ENCODE assay signal across 19 mouse cellular contexts in genomic region chr11:121500595-121500994, GRCm38 (mm10). TPM values are rescaled to one million over a fixed set of nuclear protein-coding genes. Genes with fewer than 3 reads are reported as not detected.
DNase-seq lines count a peak whose midpoint lies in the region; ATAC-seq and TF ChIP-seq lines count a peak whose summit lies in the region.
"Had no signal": no experiment of that assay in that cellular context is flagged by ENCODE, and none has a peak within 500 bp of the region (broad histone marks: within the 10 kb centered on the region; RNA-seq: fewer than 3 reads in every experiment).

No protein-coding gene starts in this region.

- H3K27ac ChIP-seq in heart, embryonic 13.5 days (replicated peaks), result peak overlapping the region; percentile 28; the same call in 1 of the 2 replicates
- H3K27ac ChIP-seq in liver, adult 2 months (replicated peaks; ENCODE audit: insufficient read depth, low read depth, low read length), result no peak overlapping the region
- H3K27ac ChIP-seq in liver, embryonic 11.5 days (ENCODE audit: low read depth, low read length), result no peak overlapping the region
- H3K27ac ChIP-seq: embryonic facial prominence, embryonic 13.5 days; forebrain, embryonic 12.5 days; heart, adult 2 months; hindbrain, embryonic 12.5 days had no signal

- H3K4me1 ChIP-seq in heart, embryonic 13.5 days, result peaks cover 25% of the 10 kb centered on the region
- 0 out of 2 replicates have a peak, but pooled peaks cover 5% of the 10 kb centered on the region for H3K4me1 ChIP-seq in liver, adult 2 months (ENCODE audit: control insufficient read depth, insufficient read depth, low read length)
- H3K4me1 ChIP-seq in liver, embryonic 11.5 days (replicated peaks; ENCODE audit: control insufficient read depth, insufficient read depth, low read length), result peaks cover 4% of the 10 kb centered on the region
- H3K4me1 ChIP-seq in megakaryocyte, embryonic 14.5 days, result peaks cover 49% of the 10 kb centered on the region
- H3K4me1 ChIP-seq: embryonic facial prominence, embryonic 13.5 days; forebrain, embryonic 12.5 days; hindbrain, embryonic 12.5 days had no signal

- no peak overlapping the region for H3K9ac ChIP-seq in heart, embryonic 13.5 days
- H3K9ac ChIP-seq in liver, adult 2 months (ENCODE audit: low read depth, low read length), result no peak overlapping the region
- H3K9ac ChIP-seq in liver, embryonic 11.5 days (ENCODE audit: low read depth, low read length), result no peak overlapping the region
- H3K9ac ChIP-seq: embryonic facial prominence, embryonic 13.5 days; forebrain, embryonic 12.5 days; hindbrain, embryonic 12.5 days had no signal

- no peak for TF ChIP-seq CTCF in liver, adult 2 months (IDR thresholded peaks at IDR 0.05; ENCODE audit: low read depth, low read length)

- no peaks in the 10 kb centered on the region for H3K9me3 ChIP-seq in heart, embryonic 13.5 days
- H3K9me3 ChIP-seq in liver, embryonic 11.5 days (ENCODE audit: control insufficient read depth, low read length), result no peaks in the 10 kb centered on the region
- H3K9me3 ChIP-seq in megakaryocyte, embryonic 14.5 days, result no peaks in the 10 kb centered on the region
- H3K9me3 ChIP-seq: embryonic facial prominence, embryonic 13.5 days; forebrain, embryonic 12.5 days; hindbrain, embryonic 12.5 days had no signal

- no peak for DNase-seq in heart, adult 11 months
- DNase-seq in liver, adult 2 months (ENCODE audit: extremely low read depth, low read depth, low spot score), result peak; percentile 61
- DNase-seq in liver, embryonic 11.5 days (ENCODE audit: low spot score), result no peak
- DNase-seq in lung, postnatal 4 days, result no peak
- DNase-seq: adrenal gland, postnatal 10 days; cerebellum, adult 11 months; cerebellum, adult 8-10 months; cerebellum, postnatal 14 days; gastrocnemius, postnatal 10 days; heart, adult 2 months; heart, postnatal 4 days had no signal

- TF ChIP-seq POLR2A in liver, adult 2 months (IDR thresholded peaks at IDR 0.05; ENCODE audit: extremely low read depth, insufficient read depth, low read length), result no peak

- no peak for ATAC-seq in heart, embryonic 13.5 days (ENCODE audit: extremely low read depth, insufficient number of reproducible peaks, low FRiP score, low TSS enrichment)
- ATAC-seq in liver, embryonic 11.5 days (replicated peaks; ENCODE audit: low FRiP score), result no peak
- ATAC-seq in megakaryocyte, adult 5-6 weeks (ENCODE audit: poor library complexity, severe bottlenecking), result no peak
- ATAC-seq: forebrain, embryonic 16.5 days had no signal

- H3K4me2 ChIP-seq in heart, embryonic 13.5 days, result no peak overlapping the region
- no peak overlapping the region for H3K4me2 ChIP-seq in liver, embryonic 11.5 days
- H3K4me2 ChIP-seq: embryonic facial prominence, embryonic 13.5 days; forebrain, embryonic 12.5 days; heart, embryonic 11.5 days; hindbrain, embryonic 12.5 days had no signal

- H3K36me3 ChIP-seq in heart, embryonic 13.5 days, result peaks cover 54% of the 10 kb centered on the region
- H3K36me3 ChIP-seq in liver, adult 2 months (ENCODE audit: control insufficient read depth, insufficient read depth, low read length), result no peaks in the 10 kb centered on the region; the same call in 1 of the 2 replicates
- H3K36me3 ChIP-seq in liver, embryonic 11.5 days (ENCODE audit: control insufficient read depth, insufficient read depth, low read length), result peaks cover 16% of the 10 kb centered on the region
- peaks cover 95% of the 10 kb centered on the region for H3K36me3 ChIP-seq in megakaryocyte, embryonic 14.5 days (replicated peaks; ENCODE audit: low read length)

- H3K27me3 ChIP-seq in heart, embryonic 13.5 days (replicated peaks), result no peaks in the 10 kb centered on the region
- H3K27me3 ChIP-seq in liver, adult 2 months (ENCODE audit: control insufficient read depth, insufficient read depth, low read length), result no peaks in the 10 kb centered on the region
- no peaks in the 10 kb centered on the region for H3K27me3 ChIP-seq in liver, embryonic 11.5 days (replicated peaks; ENCODE audit: control insufficient read depth, insufficient read depth, low read length)
- H3K27me3 ChIP-seq in megakaryocyte, embryonic 14.5 days (replicated peaks), result no peaks in the 10 kb centered on the region
- H3K27me3 ChIP-seq: embryonic facial prominence, embryonic 13.5 days; forebrain, embryonic 12.5 days; hindbrain, embryonic 12.5 days had no signal

- no peak overlapping the region for H3K4me3 ChIP-seq in heart, embryonic 13.5 days
- no peak overlapping the region for H3K4me3 ChIP-seq in liver, adult 2 months (ENCODE audit: insufficient read depth, low read depth, low read length)
- H3K4me3 ChIP-seq in liver, embryonic 11.5 days (ENCODE audit: low read depth, low read length), result no peak overlapping the region
- H3K4me3 ChIP-seq in megakaryocyte, embryonic 14.5 days (replicated peaks), result peak overlapping the region; percentile 24
- H3K4me3 ChIP-seq: embryonic facial prominence, embryonic 13.5 days; forebrain, embryonic 12.5 days; heart, adult 2 months; hindbrain, embryonic 12.5 days had no signal

- no peaks in the 10 kb centered on the region for H3K79me2 ChIP-seq in liver, adult 2 months (ENCODE audit: control insufficient read depth, insufficient read depth, low read length)

RNA-seq across cellular contexts. Expression of gene Zfp750, which starts 18.5 kb away (rescaled TPM):
- polyA plus RNA-seq in heart, embryonic 13.5 days (2015; fragmentation: Nextera tagmentation; extraction: Ambion mirVana), result 0.05 and 0.37 TPM in 2 replicates
- 1.0 and 2.8 TPM in 2 replicates for total RNA-seq in liver, adult 2 months (2014; rRNA removed)
- polyA plus RNA-seq in liver, adult 2 months (2012; rRNA removed), result 2.7 and 3.5 TPM in 2 replicates
- polyA plus RNA-seq in liver, embryonic 11.5 days (2014; fragmentation: Nextera tagmentation; extraction: Ambion mirVana), result 0.16 and 0.26 TPM in 2 replicates
- polyA plus RNA-seq in megakaryocyte, embryonic 14.5 days (2012; ENCODE audit: insufficient read depth, low replicate concordance), result 0.09 TPM in 1 of 2 replicates, not detected in the other
- 0.75 and 1.6 TPM in 2 replicates for total RNA-seq in megakaryocyte, adult 5-6 weeks (2015)
- 0.07 and 0.24 TPM in 2 replicates for total RNA-seq in megakaryocyte, adult 5-6 weeks (2017)
- total RNA-seq: gastrocnemius, postnatal 10 days had no signal

RNA-seq across cellular contexts. Expression of gene Tbcd, which starts 48.8 kb away (rescaled TPM):
- 21.0 and 22.1 TPM in 2 replicates for polyA plus RNA-seq in heart, embryonic 13.5 days (2015; fragmentation: Nextera tagmentation; extraction: Ambion mirVana)
- total RNA-seq in liver, adult 2 months (2014; rRNA removed), result 23.5 and 27.6 TPM in 2 replicates
- polyA plus RNA-seq in liver, adult 2 months (2012; rRNA removed), result 31.8 and 33.4 TPM in 2 replicates
- 35.9 and 37.7 TPM in 2 replicates for polyA plus RNA-seq in liver, embryonic 11.5 days (2014; fragmentation: Nextera tagmentation; extraction: Ambion mirVana)
- polyA plus RNA-seq in megakaryocyte, embryonic 14.5 days (2012; ENCODE audit: insufficient read depth, low replicate concordance), result 3.3 and 5.3 TPM in 2 replicates
- 28.1 and 28.7 TPM in 2 replicates for total RNA-seq in megakaryocyte, adult 5-6 weeks (2015)
- total RNA-seq in megakaryocyte, adult 5-6 weeks (2017), result 34.9 and 43.7 TPM in 2 replicates
